In genomic region chr4:148352690-148353089, GRCm38 (mm10) we compare ENCODE assay signal across 15 mouse cellular contexts.
DNase-seq lines count a peak whose midpoint lies in the region; ATAC-seq and TF ChIP-seq lines count a peak whose summit lies in the region.
"Had no signal": no experiment of that assay in that cellular context is flagged by ENCODE, and none has a peak within 500 bp of the region (broad histone marks: within the 10 kb centered on the region; RNA-seq: fewer than 3 reads in every experiment).

No protein-coding gene starts in this region.

- no peak overlapping the region for H3K4me2 ChIP-seq in kidney, postnatal 0 days (ENCODE audit: low read length)
- H3K4me2 ChIP-seq: forebrain, embryonic 15.5 days; midbrain, embryonic 15.5 days had no signal

- H3K9ac ChIP-seq in kidney, postnatal 0 days (ENCODE audit: low read depth, low read length): no peak overlapping the region
- H3K9ac ChIP-seq: forebrain, embryonic 15.5 days; midbrain, embryonic 15.5 days had no signal

- H3K27me3 ChIP-seq in kidney, postnatal 0 days (ENCODE audit: insufficient read depth, low read length): no peaks in the 10 kb centered on the region
- H3K27me3 ChIP-seq: forebrain, embryonic 15.5 days; midbrain, embryonic 15.5 days had no signal

- TF ChIP-seq CTCF in kidney, postnatal 0 days (IDR thresholded peaks at IDR 0.05; ENCODE audit: low read depth): peak; percentile 39
- TF ChIP-seq CTCF in bone marrow, adult 2 months (IDR thresholded peaks at IDR 0.05; ENCODE audit: control insufficient read depth, insufficient read depth, low read length): 0 out of 2 replicates have a peak, but pooled peaks have one; percentile 6

- no peak for DNase-seq in kidney, postnatal 0 days (ENCODE audit: low spot score)
- no peak for DNase-seq in kidney, adult 11 months
- DNase-seq in thymus, postnatal 4 days: peak; percentile 14
- DNase-seq in thymus, postnatal 0 days (ENCODE audit: low spot score): no peak
- DNase-seq in left cerebral cortex, postnatal 36 days (ENCODE audit: low spot score in 2 of 2): no peak
- DNase-seq: adrenal gland, postnatal 14 days; heart, postnatal 14 days; kidney, postnatal 14 days; lung, adult 18-20 months had no signal

- no peaks in the 10 kb centered on the region for H3K9me3 ChIP-seq in kidney, postnatal 0 days (replicated peaks; ENCODE audit: low read length)
- H3K9me3 ChIP-seq: heart, embryonic 10.5 days; midbrain, embryonic 15.5 days had no signal

- no peaks in the 10 kb centered on the region for H3K4me1 ChIP-seq in kidney, postnatal 0 days (replicated peaks; ENCODE audit: insufficient read depth, low read length)
- H3K4me1 ChIP-seq in bone marrow, adult 2 months (ENCODE audit: control insufficient read depth, insufficient read depth, low read length): no peaks in the 10 kb centered on the region
- H3K4me1 ChIP-seq: heart, embryonic 10.5 days had no signal

- H3K36me3 ChIP-seq in kidney, postnatal 0 days (ENCODE audit: insufficient read depth, low read length): no peaks in the 10 kb centered on the region
- H3K36me3 ChIP-seq: forebrain, embryonic 15.5 days; heart, embryonic 10.5 days; limb, embryonic 10.5 days; midbrain, embryonic 15.5 days had no signal

- no peak overlapping the region for H3K4me3 ChIP-seq in kidney, postnatal 0 days (replicated peaks; ENCODE audit: low read depth, low read length)
- H3K4me3 ChIP-seq in bone marrow, adult 2 months (replicated peaks; ENCODE audit: control insufficient read depth, low read depth, low read length): no peak overlapping the region
- H3K4me3 ChIP-seq: forebrain, embryonic 15.5 days; heart, embryonic 10.5 days; limb, embryonic 10.5 days; midbrain, embryonic 15.5 days had no signal

- TF ChIP-seq POLR2A in bone marrow, adult 2 months (IDR thresholded peaks at IDR 0.05; ENCODE audit: borderline replicate concordance, control insufficient read depth, low read depth, low read length): no peak

- no peak overlapping the region for H3K27ac ChIP-seq in kidney, postnatal 0 days
- H3K27ac ChIP-seq in bone marrow, adult 2 months (ENCODE audit: control insufficient read depth, insufficient read depth, low read depth, low read length, poor library complexity): no peak overlapping the region
- H3K27ac ChIP-seq: forebrain, embryonic 15.5 days; heart, embryonic 10.5 days; limb, embryonic 10.5 days; midbrain, embryonic 15.5 days had no signal

- no peak for ATAC-seq in kidney, postnatal 0 days (replicated peaks; ENCODE audit: low FRiP score, low read depth)
- ATAC-seq in inflammation-experienced regulatory T-cells, adult 6 months: no peak
- ATAC-seq: forebrain, embryonic 15.5 days; midbrain, embryonic 15.5 days had no signal

- 93% methylated on average over 5 of the region's 5 CpGs for whole genome bisulfite sequencing in kidney, postnatal 0 days
- WGBS in bone marrow, adult 2 months: 86% methylated on average over 5 of the region's 5 CpGs

- intact Hi-C loops in left cerebral cortex, postnatal 36 days (cut with DNase I): loop anchor here (5.0 kb wide), 1 partner anchor 80 kb away; no protein-coding TSS in a partner anchor
